Mouse (Mus musculus) midbrain, embryonic 10.5 days (tissue): ENCODE results near the gene Cpt2. TPM values are rescaled to one million over a fixed set of nuclear protein-coding genes. Genes with fewer than 3 reads are reported as not detected.
A peak's percentile ranks its signal among the peaks of the same experiment; 100 is the strongest.

ENCODE experiments used
- DNase-seq: peaks from one replicate; pipeline ENCODE4 v3.0.0-alpha.2; 2017; ENCODE audit warnings: low spot score
- H3K27ac ChIP-seq: fragments of 300-500 bp; sonication (generic); replicated peaks from 2 replicates; pipeline ENCODE4 v1.5.1; 2016; ENCODE audit warnings: mild to moderate bottlenecking
- H3K27me3 ChIP-seq: fragments of 300-500 bp; sonication (generic); 2 replicates; pipeline ENCODE4 v1.6.1; 2016; ENCODE audit warnings: low read depth, mild to moderate bottlenecking; ENCODE audit not compliant: poor library complexity, severe bottlenecking
- H3K36me3 ChIP-seq: fragments of 300-500 bp; sonication (generic); 2 replicates; pipeline ENCODE4 v1.6.1; 2016; ENCODE audit warnings: mild to moderate bottlenecking, moderate library complexity
- H3K4me1 ChIP-seq: fragments of 300-500 bp; sonication (generic); 2 replicates; pipeline ENCODE4 v1.6.1; 2016
- H3K4me3 ChIP-seq: fragments of 300-500 bp; sonication (generic); 2 replicates; pipeline ENCODE4 v1.5.1; 2016; ENCODE audit warnings: mild to moderate bottlenecking, moderate library complexity
- H3K9me3 ChIP-seq: fragments of 300-500 bp; sonication (generic); replicated peaks from 2 replicates; pipeline ENCODE4 v1.6.1; 2016; ENCODE audit warnings: mild to moderate bottlenecking
- WGBS: fragments of 180-500 bp; shearing (Covaris S2); methylation state at CpG from one replicate; pipeline ENCODE4 v1.1.7; 2016; 5-methylcytosine and 5-hydroxymethylcytosine counted together
- polyA plus RNA-seq: library from polyadenylated mRNA; unstranded; fragments of >200 nt; fragmentation: Nextera tagmentation; extraction: Ambion mirVana; gene quantifications from 2 replicates; pipeline ENCODE4 v1.2.1, GENCODE M21; 2016

Cpt2 gene
- polyA plus RNA-seq, 1 experiment from 2014 or later = 37.4 TPM

- H3K27me3 ChIP-seq = no peaks in the 10 kb centered on the region
- H3K9me3 ChIP-seq = no peaks in the 10 kb centered on the region
- no peak overlapping the region for H3K27ac ChIP-seq
- no peak overlapping the region for H3K4me3 ChIP-seq
- H3K36me3 ChIP-seq = no peaks in the 10 kb centered on the region
- H3K4me1 ChIP-seq = no peaks in the 10 kb centered on the region
- 95% methylated on average over 7 of the region's 7 CpGs for WGBS
- no peak for DNase-seq
These were observed 19.3 kb upstream of the Cpt2 start for GRCm38 (mm10) chr4:107942741-107943140.

DNA sequence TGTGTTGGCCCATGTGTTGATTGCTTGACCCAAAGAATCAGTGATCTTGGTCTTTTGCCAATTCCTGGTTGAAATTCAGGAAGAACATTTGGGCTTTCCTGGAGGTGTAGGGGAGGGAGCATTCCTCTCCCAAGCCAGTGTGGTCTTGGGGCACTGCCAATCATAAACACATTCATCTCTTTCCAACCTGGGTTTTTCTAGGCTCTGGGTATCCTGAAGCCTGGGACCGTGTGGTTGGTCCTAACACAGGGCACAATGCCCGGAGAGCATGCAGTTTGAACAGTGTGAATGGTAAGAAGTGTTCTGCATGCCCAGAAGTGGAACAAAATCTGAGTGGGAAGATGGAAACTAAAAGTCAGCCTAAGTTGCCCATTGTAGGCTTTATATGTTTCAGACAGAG lies 14.7 kb upstream of the Cpt2 start:
- 86% methylated on average over 2 of the region's 2 CpGs for WGBS
- no peak overlapping the region for H3K27ac ChIP-seq
- H3K36me3 ChIP-seq = no peaks in the 10 kb centered on the region
- H3K9me3 ChIP-seq = no peaks in the 10 kb centered on the region
- H3K4me1 ChIP-seq = no peaks in the 10 kb centered on the region
- no peaks in the 10 kb centered on the region for H3K27me3 ChIP-seq
- DNase-seq = no peak
- H3K4me3 ChIP-seq = no peak overlapping the region

- 32% methylated on average over 6 of the region's 6 CpGs for WGBS
- Histone ChIP-seq H3K4me1 (no peaks in the 10 kb centered on the region), H3K27ac (no peak overlapping the region), H3K4me3 (no peak overlapping the region), H3K36me3 (no peaks in the 10 kb centered on the region), H3K9me3 (no peaks in the 10 kb centered on the region), H3K27me3 (no peaks in the 10 kb centered on the region)
- DNase-seq = peak; percentile 53
These were observed 13.9 kb upstream of the Cpt2 start for GRCm38 (mm10) chr4:107937338-107937737.

DNA sequence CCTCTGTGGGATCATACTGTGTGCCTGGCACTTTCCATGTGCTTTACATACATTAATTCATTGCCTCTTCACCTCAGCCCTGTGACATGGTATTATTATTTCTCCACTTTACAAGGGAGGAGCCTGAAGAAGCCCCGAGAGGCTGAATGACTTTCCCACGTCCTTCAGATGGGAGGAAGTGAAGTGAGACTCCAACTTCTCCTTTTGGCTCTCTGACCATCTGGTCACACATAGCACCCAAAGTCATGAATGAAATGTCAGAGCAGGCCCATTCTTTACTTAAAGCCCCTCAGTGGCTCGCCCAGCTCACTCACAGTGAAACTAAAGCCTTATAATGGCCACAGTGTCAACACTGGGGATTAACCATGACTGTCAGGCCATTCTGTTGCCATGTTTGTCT lies 11.8 kb upstream of the Cpt2 start:
- H3K9me3 ChIP-seq = no peaks in the 10 kb centered on the region
- WGBS = 65% methylated on average over 3 of the region's 3 CpGs
- no peak for DNase-seq
- H3K27ac ChIP-seq = no peak overlapping the region
- H3K4me1 ChIP-seq = no peaks in the 10 kb centered on the region
- no peak overlapping the region for H3K4me3 ChIP-seq
- H3K27me3 ChIP-seq = no peaks in the 10 kb centered on the region
- H3K36me3 ChIP-seq = no peaks in the 10 kb centered on the region

GRCm38 (mm10) chr4:107933239-107933638 lies 9.8 kb upstream of the Cpt2 start:
- no peaks in the 10 kb centered on the region for H3K36me3 ChIP-seq
- H3K4me3 ChIP-seq = no peak overlapping the region
- H3K27me3 ChIP-seq = no peaks in the 10 kb centered on the region
- 91% methylated on average over 8 of the region's 8 CpGs for WGBS
- no peak for DNase-seq
- H3K9me3 ChIP-seq = no peaks in the 10 kb centered on the region
- H3K4me1 ChIP-seq = no peaks in the 10 kb centered on the region
- H3K27ac ChIP-seq = no peak overlapping the region

- H3K36me3 ChIP-seq = no peaks in the 10 kb centered on the region
- H3K4me3 ChIP-seq = no peak overlapping the region
- no peaks in the 10 kb centered on the region for H3K4me1 ChIP-seq
- H3K27ac ChIP-seq = no peak overlapping the region
- DNase-seq = no peak
- H3K9me3 ChIP-seq = no peaks in the 10 kb centered on the region
- 81% methylated on average over 3 of the region's 3 CpGs for WGBS
- no peaks in the 10 kb centered on the region for H3K27me3 ChIP-seq
These were observed 8.0 kb upstream of the Cpt2 start for GRCm38 (mm10) chr4:107931453-107931852.

GRCm38 (mm10) chr4:107928726-107929125 lies 5.3 kb upstream of the Cpt2 start:
- WGBS = 81% methylated on average over 2 of the region's 2 CpGs
- H3K36me3 ChIP-seq = no peaks in the 10 kb centered on the region
- DNase-seq = no peak
- no peaks in the 10 kb centered on the region for H3K9me3 ChIP-seq
- no peaks in the 10 kb centered on the region for H3K27me3 ChIP-seq
- H3K27ac ChIP-seq = no peak overlapping the region
- H3K4me1 ChIP-seq = no peaks in the 10 kb centered on the region
- no peak overlapping the region for H3K4me3 ChIP-seq

GRCm38 (mm10) chr4:107928269-107928668 lies 4.9 kb upstream of the Cpt2 start:
- no peaks in the 10 kb centered on the region for H3K27me3 ChIP-seq
- no peak overlapping the region for H3K27ac ChIP-seq
- DNase-seq = no peak
- H3K4me1 ChIP-seq = no peaks in the 10 kb centered on the region
- H3K36me3 ChIP-seq = no peaks in the 10 kb centered on the region
- 70% methylated on average over 2 of the region's 2 CpGs for WGBS
- no peak overlapping the region for H3K4me3 ChIP-seq
- H3K9me3 ChIP-seq = no peaks in the 10 kb centered on the region

DNA sequence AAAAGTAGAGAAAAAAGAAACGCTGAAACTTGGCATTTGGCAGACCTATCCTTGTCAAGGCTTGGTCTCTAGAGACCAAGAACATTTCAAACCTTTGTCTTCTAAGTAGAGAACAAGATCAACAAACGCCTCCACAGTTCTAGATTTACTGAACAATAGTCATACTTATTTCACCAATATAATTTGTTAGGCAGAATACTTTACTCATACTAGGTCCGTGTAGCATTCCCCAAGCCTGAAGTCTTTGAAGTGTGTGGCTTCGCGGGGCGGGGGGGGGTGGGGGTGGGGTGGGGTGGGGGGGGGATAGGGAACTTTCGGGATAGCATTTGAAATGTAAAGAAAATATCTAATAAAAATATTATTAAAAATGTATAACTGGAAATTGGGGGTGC lies 389 bp upstream of the Cpt2 start:
- Histone ChIP-seq H3K4me3 (peak overlapping the region; percentile 87), H3K27ac (peak overlapping the region; percentile 92), H3K36me3 (peaks cover 8% of the 10 kb centered on the region; the same call in 1 of the 2 replicates), H3K27me3 (no peaks in the 10 kb centered on the region), H3K4me1 (peaks cover 18% of the 10 kb centered on the region), H3K9me3 (no peaks in the 10 kb centered on the region)
- no peak for DNase-seq
- 52% methylated on average over 7 of the region's 7 CpGs for WGBS

DNA sequence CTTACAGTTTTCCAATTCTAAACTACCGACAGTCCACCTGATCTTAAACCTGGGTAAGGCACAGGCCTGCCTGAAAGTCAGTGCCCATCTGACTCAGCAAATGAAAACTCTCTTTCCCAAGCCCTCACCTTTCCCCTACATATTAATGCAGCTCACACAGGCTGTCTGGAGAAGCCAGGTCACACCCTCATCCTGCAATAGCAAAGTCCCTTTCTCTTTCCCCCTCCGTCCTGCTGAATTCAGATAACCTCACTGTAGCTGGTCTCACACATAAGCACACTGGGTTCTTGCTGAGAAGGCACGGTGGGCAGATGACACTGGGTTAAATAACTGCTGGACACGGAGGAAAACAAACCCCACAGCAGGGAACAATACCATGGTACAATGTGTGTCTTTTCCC lies 1.5 kb downstream of the Cpt2 start:
- WGBS = 71% methylated on average over 4 of the region's 4 CpGs
- Histone ChIP-seq H3K4me3 (peak overlapping the region; percentile 87), H3K27me3 (no peaks in the 10 kb centered on the region), H3K9me3 (no peaks in the 10 kb centered on the region), H3K27ac (0 out of 2 replicates have a peak overlapping the region, but pooled peaks have one; percentile 23), H3K4me1 (peaks cover 18% of the 10 kb centered on the region), H3K36me3 (peaks cover 9% of the 10 kb centered on the region; the same call in 1 of the 2 replicates)
- no peak for DNase-seq

DNA sequence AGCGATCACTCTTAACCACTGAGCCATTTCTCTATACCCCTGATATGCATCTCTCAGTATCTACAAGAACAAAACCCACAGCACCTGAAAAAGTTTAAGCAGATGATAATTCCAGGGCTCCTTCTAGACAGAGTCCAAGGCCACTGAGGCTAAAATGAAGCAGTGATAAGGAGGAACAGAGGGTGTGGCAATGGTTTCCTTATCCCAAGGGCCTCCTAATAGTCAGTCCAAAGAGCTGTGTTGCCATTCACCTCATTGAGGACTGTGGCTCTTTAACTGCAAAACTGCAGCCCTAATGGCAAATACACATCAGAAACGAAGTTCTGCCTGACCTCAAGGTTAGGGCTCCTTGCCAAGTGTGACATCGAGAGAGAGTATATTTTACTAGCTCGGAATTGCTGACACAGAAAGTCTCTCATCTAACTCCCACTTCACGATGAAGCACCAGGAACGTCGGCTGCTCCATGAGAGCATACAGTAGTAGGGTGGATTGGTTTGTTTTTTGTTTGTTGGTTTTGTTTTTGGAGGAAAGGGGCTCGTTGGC lies 2.2 kb downstream of the Cpt2 start:
- no peak overlapping the region for H3K4me3 ChIP-seq
- H3K9me3 ChIP-seq = no peaks in the 10 kb centered on the region
- peaks cover 18% of the 10 kb centered on the region for H3K4me1 ChIP-seq
- no peak overlapping the region for H3K27ac ChIP-seq
- WGBS = 93% methylated on average over 8 of the region's 8 CpGs
- H3K27me3 ChIP-seq = no peaks in the 10 kb centered on the region
- peaks cover 9% of the 10 kb centered on the region; the same call in 1 of the 2 replicates for H3K36me3 ChIP-seq
- no peak for DNase-seq

- no peaks in the 10 kb centered on the region for H3K27me3 ChIP-seq
- no peaks in the 10 kb centered on the region for H3K9me3 ChIP-seq
- H3K27ac ChIP-seq = no peak overlapping the region
- WGBS = 93% methylated on average over 2 of the region's 2 CpGs
- peaks cover 9% of the 10 kb centered on the region; the same call in 1 of the 2 replicates for H3K36me3 ChIP-seq
- DNase-seq = no peak
- H3K4me3 ChIP-seq = no peak overlapping the region
- peaks cover 18% of the 10 kb centered on the region for H3K4me1 ChIP-seq
These were observed 3.1 kb downstream of the Cpt2 start for GRCm38 (mm10) chr4:107920336-107920735.

DNA sequence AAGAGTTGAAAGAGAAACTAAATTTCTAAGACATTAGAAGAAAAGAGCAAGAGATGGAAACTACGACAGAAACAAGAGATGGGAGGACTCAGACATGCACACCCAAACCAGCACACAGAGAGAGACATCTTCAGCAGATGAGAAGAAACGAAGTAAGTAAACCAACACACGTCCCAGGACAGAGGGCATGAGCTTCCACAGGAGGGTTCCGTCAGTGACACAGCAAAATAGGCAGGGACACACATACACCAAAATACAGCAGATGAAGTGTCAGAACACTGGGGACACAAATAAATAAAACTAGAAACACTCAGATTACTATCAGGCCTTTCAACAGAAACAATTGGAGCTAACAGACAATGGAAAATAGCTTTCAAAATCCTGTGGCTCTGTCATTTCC lies 13.4 kb downstream of the Cpt2 start:
- H3K27ac ChIP-seq = no peak overlapping the region
- WGBS = 91% methylated on average over 4 of the region's 4 CpGs
- H3K36me3 ChIP-seq = peaks cover 85% of the 10 kb centered on the region
- no peaks in the 10 kb centered on the region for H3K27me3 ChIP-seq
- H3K4me3 ChIP-seq = no peak overlapping the region
- DNase-seq = no peak
- H3K4me1 ChIP-seq = no peaks in the 10 kb centered on the region
- no peaks in the 10 kb centered on the region for H3K9me3 ChIP-seq

DNA sequence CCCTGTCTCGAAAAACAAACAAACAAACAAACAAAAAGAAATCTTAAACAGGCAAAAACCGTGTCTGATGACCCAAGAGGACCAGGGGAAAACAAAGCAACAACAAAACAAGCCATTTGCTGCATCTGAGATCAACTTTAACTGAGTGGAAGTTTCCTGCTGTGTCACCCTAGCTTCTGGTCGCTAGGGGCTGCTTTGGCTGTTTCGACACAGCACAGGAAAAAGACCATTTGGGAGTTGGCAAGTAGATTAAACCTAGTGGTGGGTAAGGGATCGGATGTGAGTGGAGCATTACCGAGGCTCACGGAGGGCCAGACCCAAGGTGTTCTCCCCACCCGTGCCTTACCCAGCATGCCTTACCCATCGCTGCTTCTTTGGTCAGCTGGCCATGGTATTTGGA lies 16.8 kb downstream of the Cpt2 start:
- no peak overlapping the region for H3K27ac ChIP-seq
- no peak for DNase-seq
- H3K27me3 ChIP-seq = no peaks in the 10 kb centered on the region
- H3K36me3 ChIP-seq = peaks cover 88% of the 10 kb centered on the region
- H3K4me1 ChIP-seq = no peaks in the 10 kb centered on the region
- no peaks in the 10 kb centered on the region for H3K9me3 ChIP-seq
- no peak overlapping the region for H3K4me3 ChIP-seq
- 90% methylated on average over 9 of the region's 9 CpGs for WGBS
